Mouse (Mus musculus): ENCODE data around the gene Gpr155. TPM values are rescaled to one million over a fixed set of nuclear protein-coding genes. Genes with fewer than 3 reads are reported as not detected.

The Gpr155 gene
- polyA plus RNA-seq, 2 experiments, result 4.1 to 9.0 TPM

DNA sequence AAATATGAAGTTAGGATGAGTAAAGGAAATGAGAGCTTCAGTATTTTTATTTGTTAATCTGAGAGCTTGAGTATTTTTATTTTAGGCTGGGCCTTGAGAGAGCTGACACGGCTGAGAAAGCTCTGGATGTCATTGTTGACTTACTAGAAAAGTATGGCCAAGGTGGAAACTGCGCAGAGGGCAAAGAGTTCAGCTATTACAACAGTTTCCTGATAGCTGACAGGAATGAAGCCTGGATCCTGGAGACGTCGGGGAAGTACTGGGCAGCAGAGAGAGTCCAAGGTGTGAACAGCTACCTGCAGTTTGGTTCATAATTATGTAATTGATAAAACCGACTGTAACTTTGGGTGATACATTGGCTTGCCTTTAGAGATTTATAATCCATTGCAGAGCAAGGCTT is 67.2 kb downstream of the Gpr155 start:
- 83% methylated on average over 5 of the region's 5 CpGs for WGBS (ENCODE audit: insufficient replicate concordance)
- Histone ChIP-seq H3K27ac (no peak overlapping the region), H3K4me2 (ENCODE audit: low read depth) (no peak overlapping the region), H3K9me3 (ENCODE audit: control insufficient read depth, low read length) (no peaks in the 10 kb centered on the region), H3K4me1 (replicated peaks; ENCODE audit: control insufficient read depth in 2 of 2, insufficient read depth in 2 of 2, low read length in 1 of 2) (peaks cover 0 to 4% of the 10 kb centered on the region in 2 experiments; a peak in 3 of 4 replicates), H3K36me3 (replicated peaks; ENCODE audit: control insufficient read depth, insufficient read depth, low read depth) (peaks cover 10% of the 10 kb centered on the region), H3K4me3 (ENCODE audit: insufficient read depth in 1 of 2, low read depth in 2 of 2, low read length in 2 of 2) (no peak overlapping the region), H3K9ac (replicated peaks) (no peak overlapping the region), H3K27me3 (ENCODE audit: control insufficient read depth, insufficient read depth, low read length) (no peaks in the 10 kb centered on the region)
- no peak for ATAC-seq (ENCODE audit: insufficient read depth)
- TF ChIP-seq EP300 (IDR thresholded peaks at IDR 0.05; ENCODE audit: low read depth), result no peak
- TF ChIP-seq CTCF (IDR thresholded peaks at IDR 0.05; ENCODE audit: low read depth), result no peak
- DNase-seq (ENCODE audit: low read depth in 3 of 3, low spot score in 3 of 3), result no peak

DNA sequence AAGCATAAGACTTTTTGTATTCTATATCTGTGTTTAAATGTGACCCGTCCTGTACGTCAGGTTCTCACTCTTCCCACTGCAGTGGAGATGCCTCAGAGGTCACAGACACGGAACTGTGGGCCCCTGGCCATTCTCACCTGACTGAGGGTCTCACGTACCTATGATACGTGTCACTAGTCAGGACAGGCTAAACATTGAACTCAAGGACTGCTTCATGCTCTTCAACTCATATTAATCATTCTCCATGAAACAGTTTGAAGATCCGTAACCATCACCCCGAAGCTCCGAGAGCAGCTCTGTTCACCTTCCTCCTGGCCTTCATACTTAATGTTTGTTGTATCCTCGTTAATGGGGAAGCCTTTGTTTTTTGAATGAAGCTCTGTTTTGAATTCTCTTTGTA is 68.9 kb downstream of the Gpr155 start:
- ATAC-seq (ENCODE audit: insufficient read depth) (no peak), DNase-seq (ENCODE audit: low read depth in 3 of 3, low spot score in 3 of 3) (no peak)
- H3K4me2 ChIP-seq (ENCODE audit: low read depth), result no peak overlapping the region
- WGBS (ENCODE audit: insufficient replicate concordance), result 90% methylated on average over 9 of the region's 9 CpGs
- no peaks in the 10 kb centered on the region for H3K9me3 ChIP-seq (ENCODE audit: control insufficient read depth, low read length)
- no peak overlapping the region for H3K4me3 ChIP-seq (ENCODE audit: insufficient read depth in 1 of 2, low read depth in 2 of 2, low read length in 2 of 2)
- H3K27ac ChIP-seq, result no peak overlapping the region
- H3K9ac ChIP-seq (replicated peaks), result no peak overlapping the region
- peaks cover 10% of the 10 kb centered on the region for H3K36me3 ChIP-seq (replicated peaks; ENCODE audit: control insufficient read depth, insufficient read depth, low read depth)
- no peaks in the 10 kb centered on the region for H3K27me3 ChIP-seq (ENCODE audit: control insufficient read depth, insufficient read depth, low read length)
- peaks cover 3 to 12% of the 10 kb centered on the region in 2 experiments; a peak in 3 of 4 replicates for H3K4me1 ChIP-seq (replicated peaks; ENCODE audit: control insufficient read depth in 2 of 2, insufficient read depth in 2 of 2, low read length in 1 of 2)
- no peak for TF ChIP-seq EP300 (IDR thresholded peaks at IDR 0.05; ENCODE audit: low read depth)
- no peak for TF ChIP-seq CTCF (IDR thresholded peaks at IDR 0.05; ENCODE audit: low read depth)

DNA sequence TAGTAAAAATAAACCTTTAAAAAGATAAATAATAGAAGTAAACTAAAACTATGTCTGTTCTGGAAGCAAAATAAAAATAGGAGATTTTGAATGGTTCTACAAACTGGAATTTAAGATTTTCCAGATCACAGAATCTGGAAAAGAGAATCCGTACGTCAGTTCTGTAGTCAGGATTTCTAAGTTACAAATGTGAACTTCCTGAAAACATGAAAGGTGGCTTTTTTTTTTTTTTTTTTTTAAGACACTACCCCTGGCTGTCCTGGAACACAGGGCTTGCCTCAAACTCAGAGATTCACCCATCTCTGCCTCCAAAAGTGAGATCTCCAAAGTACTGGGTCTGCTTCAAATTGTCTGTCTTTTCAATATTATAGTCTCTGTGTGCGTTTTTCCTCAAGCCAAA is 72.1 kb downstream of the Gpr155 start:
- Histone ChIP-seq H3K4me3 (ENCODE audit: insufficient read depth in 1 of 2, low read depth in 2 of 2, low read length in 2 of 2) (no peak overlapping the region; a peak in 1 of 4 replicates), H3K36me3 (replicated peaks; ENCODE audit: control insufficient read depth, insufficient read depth, low read depth) (peaks cover 15% of the 10 kb centered on the region), H3K27ac (no peak overlapping the region), H3K9ac (replicated peaks) (no peak overlapping the region), H3K27me3 (ENCODE audit: control insufficient read depth, insufficient read depth, low read length) (no peaks in the 10 kb centered on the region), H3K4me1 (replicated peaks; ENCODE audit: control insufficient read depth in 2 of 2, insufficient read depth in 2 of 2, low read length in 1 of 2) (peaks cover 9 to 14% of the 10 kb centered on the region in 2 experiments), H3K9me3 (ENCODE audit: control insufficient read depth, low read length) (no peaks in the 10 kb centered on the region), H3K4me2 (ENCODE audit: low read depth) (peak overlapping the region; percentile 85)
- WGBS (ENCODE audit: insufficient replicate concordance), result 90% methylated on average over 3 of the region's 3 CpGs
- no peak for TF ChIP-seq EP300 (IDR thresholded peaks at IDR 0.05; ENCODE audit: low read depth)
- no peak for TF ChIP-seq CTCF (IDR thresholded peaks at IDR 0.05; ENCODE audit: low read depth)
- DNase-seq (ENCODE audit: low read depth in 3 of 3, low spot score in 3 of 3) (no peak), ATAC-seq (ENCODE audit: insufficient read depth) (no peak)

DNA sequence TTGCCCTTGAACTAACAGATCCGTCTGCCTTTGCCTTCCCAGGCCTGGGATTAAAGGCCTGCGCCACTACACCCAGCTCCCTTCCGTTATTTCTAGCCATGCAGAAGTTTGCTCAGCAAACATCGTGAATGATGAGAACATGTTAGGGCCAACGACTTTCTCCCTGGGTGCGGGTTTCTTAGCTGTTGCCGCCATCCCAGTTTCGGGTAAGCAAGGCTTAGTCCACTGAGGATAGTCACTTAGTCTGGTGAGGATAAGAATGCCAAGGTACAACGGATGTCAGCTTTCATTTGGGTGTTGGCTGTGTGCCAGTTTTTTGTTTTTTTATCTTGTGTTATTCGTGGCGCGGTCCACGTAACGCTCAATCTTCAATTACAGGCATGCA is 73.3 kb downstream of the Gpr155 start:
- Histone ChIP-seq H3K9me3 (ENCODE audit: control insufficient read depth, low read length) (no peaks in the 10 kb centered on the region), H3K36me3 (replicated peaks; ENCODE audit: control insufficient read depth, insufficient read depth, low read depth) (peaks cover 21% of the 10 kb centered on the region), H3K9ac (replicated peaks) (peak overlapping the region; percentile 94), H3K27ac (peak overlapping the region; percentile 98), H3K4me1 (replicated peaks; ENCODE audit: control insufficient read depth in 2 of 2, insufficient read depth in 2 of 2, low read length in 1 of 2) (peaks cover 9 to 14% of the 10 kb centered on the region in 2 experiments), H3K4me2 (ENCODE audit: low read depth) (peak overlapping the region; percentile 85), H3K4me3 (ENCODE audit: insufficient read depth in 1 of 2, low read depth in 2 of 2, low read length in 2 of 2) (peak overlapping the region; percentile 98 to 99), H3K27me3 (ENCODE audit: control insufficient read depth, insufficient read depth, low read length) (no peaks in the 10 kb centered on the region)
- ATAC-seq (ENCODE audit: insufficient read depth), result peak; percentile 55
- peak; percentile 69 to 75 (median 73) for DNase-seq (ENCODE audit: low read depth in 3 of 3, low spot score in 3 of 3)
- WGBS (ENCODE audit: insufficient replicate concordance), result 10% methylated on average over 14 of the region's 14 CpGs
- no peak for TF ChIP-seq EP300 (IDR thresholded peaks at IDR 0.05; ENCODE audit: low read depth)
- no peak for TF ChIP-seq CTCF (IDR thresholded peaks at IDR 0.05; ENCODE audit: low read depth)

DNA sequence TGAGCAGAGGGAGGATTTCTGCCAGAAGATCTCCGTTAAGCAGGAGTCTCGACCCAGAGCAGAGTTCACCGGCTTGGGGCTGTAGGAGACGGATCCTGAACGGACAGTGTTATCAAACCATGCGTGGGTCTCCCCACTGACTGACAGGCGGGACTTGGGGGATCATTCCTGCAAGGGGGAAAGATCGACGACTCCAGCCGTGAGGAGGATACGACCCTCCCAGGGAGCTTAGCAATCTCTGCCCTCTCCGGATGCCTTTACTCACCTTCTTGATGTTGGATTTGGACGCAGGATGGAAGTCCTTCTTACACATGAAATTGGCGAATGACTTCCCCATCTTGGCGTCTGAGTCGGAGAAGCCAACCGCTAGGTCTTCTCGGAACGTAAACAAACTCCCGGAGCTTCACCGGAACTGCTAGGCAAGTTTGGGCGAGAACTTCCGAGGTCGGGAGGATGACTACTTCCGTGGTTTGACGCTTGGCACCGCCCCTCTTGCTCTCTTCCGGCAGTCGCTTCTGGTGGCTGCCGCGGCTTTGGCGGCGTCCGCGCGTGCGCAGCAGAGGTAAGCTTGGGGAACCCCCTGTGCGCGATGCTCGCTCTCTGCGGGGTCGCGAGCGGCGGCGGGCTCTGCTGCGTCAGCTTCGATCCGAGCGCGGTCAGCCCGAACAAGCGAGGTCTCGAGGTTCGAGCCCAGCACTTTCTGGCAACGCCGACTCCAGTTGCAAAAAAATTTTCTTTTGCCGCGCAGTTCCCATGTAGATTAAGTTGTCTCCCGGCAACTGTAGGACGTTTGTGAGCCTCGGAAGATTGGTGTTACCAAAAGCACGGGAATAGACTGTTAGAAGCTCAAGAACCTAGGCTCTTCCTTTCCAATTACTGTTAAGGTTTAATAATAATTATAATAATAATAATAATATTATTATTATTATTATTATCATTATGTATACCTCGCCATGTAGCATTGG is 73.9 kb downstream of the Gpr155 start, which contains the start of the genes Scrn3 and Cir1:
TSS of gene Scrn3 (plus strand) at position 450 of the 965 bp plus-strand sequence.
TSS of gene Cir1 (minus strand) at position 550 of the 965 bp plus-strand sequence.
- peak within 1 kb of the TSS; percentile 85 for H3K4me2 ChIP-seq (ENCODE audit: low read depth)
- H3K4me3 ChIP-seq (ENCODE audit: insufficient read depth in 1 of 2, low read depth in 2 of 2, low read length in 2 of 2), result peak within 1 kb of the TSS; percentile 98 to 99
- WGBS (ENCODE audit: insufficient replicate concordance), result under 1% methylated on average over 64 of the region's 64 CpGs
- H3K9me3 ChIP-seq (ENCODE audit: control insufficient read depth, low read length), result no peaks in the 10 kb centered on the region
- ATAC-seq (ENCODE audit: insufficient read depth), result peak; percentile 92
- peak within 1 kb of the TSS; percentile 98 for H3K27ac ChIP-seq
- H3K4me1 ChIP-seq (replicated peaks; ENCODE audit: control insufficient read depth in 2 of 2, insufficient read depth in 2 of 2, low read length in 1 of 2), result peaks cover 9 to 14% of the 10 kb centered on the region in 2 experiments
- peak within 1 kb of the TSS; percentile 98 for H3K9ac ChIP-seq (replicated peaks)
- peaks cover 26% of the 10 kb centered on the region for H3K36me3 ChIP-seq (replicated peaks; ENCODE audit: control insufficient read depth, insufficient read depth, low read depth)
- peak; percentile 95 to 97 (median 96) for DNase-seq (ENCODE audit: low read depth in 3 of 3, low spot score in 3 of 3)
- H3K27me3 ChIP-seq (ENCODE audit: control insufficient read depth, insufficient read depth, low read length), result no peaks in the 10 kb centered on the region
- TF ChIP-seq EP300 (IDR thresholded peaks at IDR 0.05; ENCODE audit: low read depth), result peak; percentile 33; the same call in 1 of the 2 replicates
- TF ChIP-seq CTCF (IDR thresholded peaks at IDR 0.05; ENCODE audit: low read depth), result no peak
